Mouse (Mus musculus): Measurements from ENCODE around the gene Pxdn.
A peak's percentile ranks its signal among the peaks of the same experiment; 100 is the strongest.

The Pxdn gene

GRCm38 (mm10) chr12:29937308-29937707 lies at the start of gene Pxdn:
TSS of gene Pxdn (plus strand) at chr12:29937608.
- no peak for DNase-seq (ENCODE audit: low read depth, low spot score)

DNA sequence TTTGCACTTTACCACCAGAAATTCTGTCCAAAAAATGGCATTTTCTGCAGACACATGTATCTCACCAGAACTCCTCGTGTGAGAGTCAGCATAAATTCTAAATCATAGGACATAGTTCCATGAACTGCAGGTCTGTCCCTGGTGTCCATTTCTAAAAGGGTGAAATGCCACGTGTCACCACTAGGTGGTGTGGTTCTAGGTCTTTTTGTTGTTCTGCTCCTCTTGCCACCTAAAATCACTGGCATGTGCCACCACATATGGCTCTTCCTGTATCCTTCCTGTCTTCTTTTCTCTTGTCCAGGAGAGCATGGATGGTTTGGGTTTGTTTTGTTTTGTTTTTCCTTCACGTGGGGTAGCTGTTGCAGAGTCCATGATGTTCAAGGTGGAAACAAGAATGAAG lies 42.7 kb upstream of the Pxdn start:
- DNase-seq (ENCODE audit: low read depth, low spot score): no peak

DNA sequence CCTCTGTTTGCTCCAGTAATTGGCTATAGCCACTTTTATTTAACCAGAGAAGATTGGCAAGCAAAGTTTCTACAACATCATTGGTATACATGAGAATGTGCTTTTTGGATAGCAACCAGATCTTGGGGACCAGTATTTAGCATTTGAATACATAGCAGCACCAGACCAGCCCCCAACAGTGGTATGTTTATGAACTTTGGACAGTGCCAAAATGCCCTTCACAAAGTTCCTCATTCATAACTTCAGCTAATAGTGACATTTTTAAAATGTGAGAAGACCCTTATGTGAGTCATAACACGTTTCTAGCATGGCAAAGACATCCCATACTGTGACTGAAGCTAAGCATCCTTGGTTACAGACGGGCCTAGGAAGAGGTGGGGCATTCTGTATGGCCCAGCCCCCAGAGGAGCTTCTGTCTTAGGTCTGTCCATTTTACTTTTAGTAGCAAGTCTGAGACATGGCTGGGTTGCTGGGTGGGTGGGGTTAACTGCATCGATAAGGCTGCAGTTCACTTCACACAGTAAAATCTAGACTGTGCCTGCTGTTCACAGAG lies 39.8 kb upstream of the Pxdn start:
- no peak for DNase-seq (ENCODE audit: low read depth, low spot score)

- no peak for DNase-seq (ENCODE audit: low read depth, low spot score)
These were observed 33.1 kb upstream of the Pxdn start for GRCm38 (mm10) chr12:29904101-29904874.

DNA sequence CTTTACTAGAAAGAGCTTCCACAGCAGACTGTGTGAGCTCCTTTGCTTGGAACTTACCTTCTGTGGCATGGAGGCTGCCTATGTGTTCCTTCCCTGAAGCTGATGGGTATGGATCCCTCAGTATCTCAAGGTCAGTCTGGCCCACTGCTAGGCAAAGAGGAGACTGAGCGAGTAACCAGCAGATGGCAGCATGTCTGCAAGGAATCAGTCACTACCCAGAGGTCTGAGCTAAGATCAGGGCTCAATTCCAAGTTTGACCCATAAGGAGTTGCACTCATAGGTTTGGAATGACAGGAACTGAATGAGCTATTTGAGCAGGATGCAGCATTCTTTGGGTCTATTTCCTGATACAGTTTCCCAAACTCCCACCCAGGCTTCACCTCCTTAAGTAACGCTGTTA lies 30.4 kb upstream of the Pxdn start:
- peak; percentile 14 for DNase-seq (ENCODE audit: low read depth, low spot score)

DNA sequence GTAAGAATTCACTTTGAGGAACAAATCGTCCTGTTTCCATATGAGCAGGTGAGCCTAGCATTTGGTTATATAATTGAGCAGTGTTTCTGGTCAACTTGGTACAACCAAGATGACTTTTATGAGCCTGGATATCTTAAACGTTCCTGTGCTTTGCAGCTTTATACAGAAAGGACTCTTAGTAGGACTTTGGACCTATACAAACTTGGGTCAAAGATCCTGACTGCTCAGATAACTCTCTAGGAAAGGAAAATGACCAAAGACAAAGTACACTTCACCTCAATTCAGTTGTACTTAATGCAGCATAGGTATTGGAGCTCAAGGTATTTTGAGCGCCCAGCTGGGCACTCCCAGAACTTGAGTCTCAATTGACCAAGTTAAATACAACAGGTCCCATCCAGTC lies 21.3 kb upstream of the Pxdn start:
- DNase-seq (ENCODE audit: low read depth, low spot score): no peak

GRCm38 (mm10) chr12:29916807-29917206 lies 20.6 kb upstream of the Pxdn start:
- DNase-seq (ENCODE audit: low read depth, low spot score): no peak

- DNase-seq (ENCODE audit: low read depth, low spot score): no peak
These were observed 17.1 kb upstream of the Pxdn start for GRCm38 (mm10) chr12:29920298-29920697.

GRCm38 (mm10) chr12:29921481-29921880 lies 15.9 kb upstream of the Pxdn start:
- DNase-seq (ENCODE audit: low read depth, low spot score): no peak

- DNase-seq (ENCODE audit: low read depth, low spot score): no peak
These were observed 10.5 kb upstream of the Pxdn start for GRCm38 (mm10) chr12:29926896-29927295.

GRCm38 (mm10) chr12:29930591-29930990 lies 6.8 kb upstream of the Pxdn start:
- DNase-seq (ENCODE audit: low read depth, low spot score): no peak

GRCm38 (mm10) chr12:29932951-29933350 lies 4.5 kb upstream of the Pxdn start:
- no peak for DNase-seq (ENCODE audit: low read depth, low spot score)

- DNase-seq (ENCODE audit: low read depth, low spot score): no peak
These were observed 3.9 kb upstream of the Pxdn start for GRCm38 (mm10) chr12:29933501-29933900.

DNA sequence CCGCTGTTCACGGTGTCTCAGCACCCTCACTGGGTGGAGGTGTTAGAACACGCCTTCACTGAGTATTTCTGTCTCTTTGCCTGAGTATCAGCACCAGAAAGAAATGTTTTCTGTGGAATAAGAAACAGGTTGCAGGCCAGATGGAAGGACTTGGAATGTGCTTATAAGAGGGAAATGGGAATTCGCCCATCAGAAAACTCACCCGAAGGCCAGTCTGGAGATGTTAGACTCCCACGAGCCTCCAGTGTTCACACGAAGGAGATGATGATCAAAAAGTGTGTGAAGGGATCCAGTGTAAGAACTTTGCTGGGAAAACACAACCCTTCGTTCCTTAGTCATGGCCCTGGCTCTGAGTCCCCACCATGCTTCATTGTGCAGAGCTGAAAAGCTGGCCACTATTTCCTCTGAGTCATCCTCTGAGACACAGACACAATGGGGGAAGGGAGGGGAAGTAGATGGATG lies 3.3 kb upstream of the Pxdn start:
- DNase-seq (ENCODE audit: low read depth, low spot score): no peak

GRCm38 (mm10) chr12:29937851-29938375 lies 505 bp downstream of the Pxdn start:
- DNase-seq (ENCODE audit: low read depth, low spot score): no peak

GRCm38 (mm10) chr12:29938376-29939041 lies 1.1 kb downstream of the Pxdn start:
- DNase-seq (ENCODE audit: low read depth, low spot score): peak; percentile 43

DNA sequence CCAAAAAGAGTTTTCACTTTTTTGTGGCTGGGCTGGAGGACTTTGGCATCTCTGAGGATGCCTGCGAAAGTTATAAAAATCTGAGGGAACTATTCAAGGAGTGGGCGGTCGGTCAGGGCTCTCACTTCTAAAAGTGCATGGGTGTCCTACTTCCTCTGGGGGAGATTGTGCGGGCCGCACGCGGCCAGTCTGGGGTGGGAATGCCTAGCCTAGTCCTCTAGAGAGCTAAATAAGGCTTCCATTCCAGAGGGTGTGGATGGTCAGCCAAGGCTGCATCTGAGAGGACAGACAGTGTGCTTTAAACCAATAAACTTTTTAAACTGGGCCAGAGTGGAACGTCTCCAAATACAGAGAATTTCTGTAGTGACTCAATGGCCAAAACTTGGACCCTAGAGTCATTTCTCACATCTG lies 1.9 kb downstream of the Pxdn start:
- DNase-seq (ENCODE audit: low read depth, low spot score): no peak

DNA sequence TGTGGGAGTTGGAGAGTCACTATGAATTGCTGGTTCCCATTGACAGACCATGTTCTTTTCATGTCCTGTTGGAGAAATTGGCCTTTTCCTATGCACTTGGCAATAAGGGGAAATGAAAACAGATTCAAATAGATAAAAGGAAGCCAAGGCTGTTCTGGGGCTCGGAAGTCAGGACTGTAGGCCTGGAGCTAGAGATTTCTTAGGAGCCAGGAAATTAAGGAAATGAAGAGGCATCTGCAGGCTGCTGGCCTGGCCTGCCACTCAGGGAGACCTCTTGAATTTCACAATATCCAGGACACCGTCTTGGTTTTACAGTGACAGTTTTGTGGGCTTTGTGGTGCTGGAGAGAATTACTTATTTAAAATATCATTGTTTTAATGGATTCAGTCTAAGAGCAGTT lies 5.0 kb downstream of the Pxdn start:
- no peak for DNase-seq (ENCODE audit: low read depth, low spot score)

DNA sequence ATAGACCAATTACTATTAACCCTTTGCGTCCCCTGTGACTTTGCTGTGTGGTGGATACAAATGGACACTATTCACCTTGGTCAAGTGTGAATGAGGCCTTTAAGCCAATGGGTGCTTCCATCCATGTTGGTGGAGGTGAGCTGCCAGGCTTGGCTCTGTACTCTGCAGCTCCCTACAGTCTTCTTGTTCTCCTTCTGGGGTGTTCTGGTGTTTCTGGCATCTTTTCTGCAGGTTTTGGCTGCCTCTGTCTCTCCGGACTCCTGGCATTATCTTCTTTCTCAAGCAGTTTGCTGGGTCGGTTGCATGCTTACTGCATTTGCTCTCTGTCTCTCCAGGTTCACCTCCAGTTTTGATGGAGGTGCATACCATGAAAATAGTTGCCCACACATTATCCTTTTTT lies 7.2 kb downstream of the Pxdn start:
- DNase-seq (ENCODE audit: low read depth, low spot score): no peak

GRCm38 (mm10) chr12:29945182-29945743 lies 7.9 kb downstream of the Pxdn start:
- no peak for DNase-seq (ENCODE audit: low read depth, low spot score)

- DNase-seq (ENCODE audit: low read depth, low spot score): no peak
These were observed 13.6 kb downstream of the Pxdn start for GRCm38 (mm10) chr12:29951043-29951442.

GRCm38 (mm10) chr12:29951485-29951884 lies 14.1 kb downstream of the Pxdn start:
- DNase-seq (ENCODE audit: low read depth, low spot score): no peak

Measured in brain, embryonic 18.5 days (tissue).